Mouse (Mus musculus): Measurements from ENCODE around the gene Qtrt1.

Gene Qtrt1

GRCm38 (mm10) chr9:21411669-21412550 is at the start of gene Qtrt1:
TSS of gene Qtrt1 (plus strand) at chr9:21411837.
- DNase-seq, result peak; percentile 94

GRCm38 (mm10) chr9:21366541-21367220 is 45.0 kb upstream of the Qtrt1 start:
- DNase-seq, result peak; percentile 66

- DNase-seq, result peak; percentile 100
Measured at GRCm38 (mm10) chr9:21367357-21368111, 44.1 kb upstream of the Qtrt1 start, which contains the start of gene Ilf3. TSS of gene Ilf3 (plus strand) at chr9:21367871.

- DNase-seq, result peak; percentile 72
Measured at GRCm38 (mm10) chr9:21368131-21368584, 43.5 kb upstream of the Qtrt1 start.

GRCm38 (mm10) chr9:21369080-21369479 is 42.6 kb upstream of the Qtrt1 start:
- no peak for DNase-seq

GRCm38 (mm10) chr9:21370876-21371275 is 40.8 kb upstream of the Qtrt1 start:
- DNase-seq, result no peak

GRCm38 (mm10) chr9:21372508-21372907 is 39.1 kb upstream of the Qtrt1 start:
- DNase-seq, result no peak

- DNase-seq, result no peak
Measured at GRCm38 (mm10) chr9:21379195-21379594, 32.4 kb upstream of the Qtrt1 start.

GRCm38 (mm10) chr9:21380868-21381267 is 30.8 kb upstream of the Qtrt1 start:
- peak; percentile 39 for DNase-seq

- no peak for DNase-seq
Measured at GRCm38 (mm10) chr9:21383966-21384365, 27.7 kb upstream of the Qtrt1 start.

GRCm38 (mm10) chr9:21392646-21393175 is 18.9 kb upstream of the Qtrt1 start:
- no peak for DNase-seq

GRCm38 (mm10) chr9:21395692-21396091 is 15.9 kb upstream of the Qtrt1 start:
- DNase-seq, result no peak

- no peak for DNase-seq
Measured at GRCm38 (mm10) chr9:21397170-21397569, 14.5 kb upstream of the Qtrt1 start.

GRCm38 (mm10) chr9:21401042-21401441 is 10.6 kb upstream of the Qtrt1 start:
- no peak for DNase-seq

- DNase-seq, result no peak
Measured at GRCm38 (mm10) chr9:21402764-21403253, 8.8 kb upstream of the Qtrt1 start.

- no peak for DNase-seq
Measured at GRCm38 (mm10) chr9:21403745-21404144, 7.9 kb upstream of the Qtrt1 start.

GRCm38 (mm10) chr9:21405525-21405924 is 6.1 kb upstream of the Qtrt1 start:
- no peak for DNase-seq

- no peak for DNase-seq
Measured at GRCm38 (mm10) chr9:21407951-21408350, 3.7 kb upstream of the Qtrt1 start.

GRCm38 (mm10) chr9:21408624-21409023 is 3.0 kb upstream of the Qtrt1 start:
- DNase-seq, result no peak

GRCm38 (mm10) chr9:21409592-21410317 is 1.9 kb upstream of the Qtrt1 start:
- peak; percentile 81 for DNase-seq

- DNase-seq, result no peak
Measured at GRCm38 (mm10) chr9:21417866-21418265, 6.2 kb downstream of the Qtrt1 start.

GRCm38 (mm10) chr9:21419646-21420045 is 8.0 kb downstream of the Qtrt1 start:
- no peak for DNase-seq
